Mouse (Mus musculus) cortical plate, adult 2 months (tissue): ENCODE measurements around the gene Calr3.

Experiments used
- CTCF ChIP-seq: fragments of 200-500 bp; IDR thresholded peaks from 2 replicates; pipeline ENCODE4 v1.5.1; 2011; ENCODE audit warnings: mild to moderate bottlenecking, control low read depth, low read length; ENCODE audit not compliant: insufficient read depth; ENCODE audit errors: extremely low read depth
- POLR2A ChIP-seq: fragments of 200-500 bp; IDR thresholded peaks from 2 replicates; pipeline ENCODE4 v1.6.1; 2011; ENCODE audit warnings: mild to moderate bottlenecking, low read length, control low read depth; ENCODE audit not compliant: insufficient read depth; ENCODE audit errors: extremely low read depth

DNA sequence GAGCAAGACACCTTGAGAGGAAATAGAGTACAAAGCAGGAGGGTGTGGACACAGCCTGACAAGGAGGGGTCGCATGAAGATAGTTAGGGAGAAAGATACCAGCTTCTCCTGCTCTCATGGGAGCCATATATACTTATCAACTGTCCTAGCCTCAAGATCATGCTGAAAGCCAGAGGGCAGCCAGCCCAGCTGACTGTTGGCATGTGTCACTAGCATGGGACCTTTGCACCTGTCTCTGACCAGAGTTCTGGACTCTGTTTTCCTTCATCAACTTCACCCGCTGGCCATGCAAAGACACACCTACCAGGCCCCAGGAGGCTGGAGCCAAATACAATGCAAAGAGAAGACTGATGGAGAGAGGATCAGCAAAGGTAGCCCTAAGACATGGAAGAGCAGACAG lies 25.6 kb upstream of the Calr3 start:
- no peak for TF ChIP-seq CTCF
- no peak for TF ChIP-seq POLR2A
